Mouse (Mus musculus) left cerebral cortex, adult 8-10 months (tissue): ENCODE measurements around the gene Gbp4. TPM values are rescaled to one million over a fixed set of nuclear protein-coding genes. Genes with fewer than 3 reads are reported as not detected.
"Not testable (repeated sequence)": the region's sequence is repeated elsewhere in the genome, so short reads cannot be mapped to it uniquely, and the experiment has no call there.

Experiments used
- DNase-seq, 2 experiments: peaks; one replicate each; pipeline ENCODE4 v3.0.0; 2022; ENCODE audit warnings: low spot score in 2 of 2
- total RNA-seq, 4 experiments: library from RNA; stranded (reverse); gene quantifications; 2 replicates each; pipeline ENCODE4 v1.2.4; 2022

The Gbp4 gene
- total RNA-seq = 1 to 10 TPM in 3 of 4 experiments, under 1 TPM in 1; 0.86 to 3.2 (median 1.3) TPM

DNA sequence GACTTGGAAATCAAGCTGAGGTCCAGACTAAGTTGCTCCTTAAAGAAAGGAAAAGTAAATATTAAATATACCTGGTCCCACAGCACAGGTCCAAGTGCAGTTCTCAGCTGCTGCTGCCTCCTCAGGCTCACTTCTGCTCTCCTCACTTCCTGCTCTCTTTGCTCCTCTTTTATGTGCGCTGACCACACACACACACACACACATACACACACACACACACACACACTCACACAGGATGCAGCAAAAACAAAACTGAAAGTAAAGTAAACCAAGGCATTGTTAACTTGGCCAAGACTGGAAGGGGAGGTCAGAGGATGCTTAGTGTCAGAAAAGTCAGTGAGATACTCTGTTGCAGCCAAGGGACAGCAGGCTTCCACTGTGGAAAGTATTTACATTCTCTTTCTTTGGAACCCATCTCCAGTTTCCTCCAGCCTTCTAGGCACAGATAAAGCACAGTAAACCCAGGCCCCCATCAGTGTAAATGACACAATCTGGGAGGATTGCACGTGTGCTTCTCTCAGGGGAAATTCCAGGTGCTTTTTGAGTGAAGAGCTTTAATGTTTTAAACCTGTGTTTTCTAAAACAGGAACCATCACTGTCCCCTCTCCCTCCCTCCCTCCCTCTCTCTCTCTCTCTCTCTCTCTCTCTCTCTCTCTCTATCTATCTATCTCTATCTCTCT is at the start of gene Gbp4, which contains the start of the genes Gbp9 and Gbp8:
Gene Gbp4 (minus strand): TSS at position 178 of the 680 bp plus-strand sequence.
Gene Gbp9 (minus strand): TSS at position 131 of the 680 bp plus-strand sequence.
Gene Gbp8 (minus strand): TSS at position 132 of the 680 bp plus-strand sequence.
- DNase-seq = not testable (repeated sequence)

DNA sequence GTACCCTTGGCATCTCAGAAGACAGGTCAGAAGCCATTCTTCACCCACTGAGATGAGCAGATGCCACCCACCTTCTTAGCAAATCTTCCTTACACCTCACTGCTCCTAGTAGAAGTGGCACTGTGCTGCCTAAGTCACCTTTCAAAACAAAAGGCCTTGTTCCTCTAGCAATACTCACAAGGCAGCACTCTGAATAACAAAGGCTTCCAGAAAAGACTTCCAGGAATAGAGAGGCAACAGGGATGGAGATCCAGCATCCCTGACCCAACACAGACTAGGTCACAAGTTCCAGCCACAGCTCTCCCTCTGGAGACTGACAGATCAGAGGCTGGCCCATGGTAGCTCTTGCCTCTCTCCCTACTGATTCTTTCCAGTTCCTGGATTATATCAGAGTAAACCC is 42.1 kb upstream of the Gbp4 start:
- no peak for DNase-seq

DNA sequence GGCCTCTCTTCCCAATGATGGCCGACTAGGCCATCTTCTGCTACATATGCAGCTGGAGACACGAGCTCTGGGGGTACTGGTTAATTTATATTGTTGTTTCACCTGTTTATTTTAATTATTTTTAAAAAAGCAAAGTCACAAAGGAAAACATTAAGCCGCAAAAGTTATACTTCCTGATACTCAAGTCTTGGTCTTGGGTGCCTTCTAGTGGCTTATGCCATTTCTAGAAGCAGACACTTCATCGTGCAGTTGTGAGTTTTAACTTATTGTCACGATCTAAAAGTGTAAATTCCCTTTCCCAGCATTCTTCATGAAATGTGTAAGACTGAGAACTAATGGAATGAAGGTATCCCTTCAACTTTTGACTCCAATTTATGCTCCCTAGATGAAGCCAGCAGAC is 17.2 kb upstream of the Gbp4 start:
- DNase-seq = no peak

DNA sequence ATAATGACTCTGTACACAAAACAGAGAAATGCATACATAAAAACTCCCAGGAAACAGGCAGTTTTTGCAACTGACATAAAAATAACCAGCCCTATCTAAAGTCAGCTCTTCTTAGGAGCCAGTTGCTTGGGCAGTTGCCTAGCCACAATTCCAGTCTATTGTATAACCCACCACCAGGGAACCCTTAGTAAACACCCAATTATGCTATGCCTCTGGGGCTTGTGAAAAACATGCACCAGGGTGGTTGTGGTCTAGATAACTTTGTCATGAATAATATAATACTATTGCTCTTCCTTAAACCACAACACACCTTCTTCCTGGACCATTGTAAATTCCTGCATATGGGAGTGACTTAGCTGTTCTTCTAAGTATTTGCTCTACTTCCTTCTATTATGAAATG is 14.7 kb upstream of the Gbp4 start:
- no peak for DNase-seq

DNA sequence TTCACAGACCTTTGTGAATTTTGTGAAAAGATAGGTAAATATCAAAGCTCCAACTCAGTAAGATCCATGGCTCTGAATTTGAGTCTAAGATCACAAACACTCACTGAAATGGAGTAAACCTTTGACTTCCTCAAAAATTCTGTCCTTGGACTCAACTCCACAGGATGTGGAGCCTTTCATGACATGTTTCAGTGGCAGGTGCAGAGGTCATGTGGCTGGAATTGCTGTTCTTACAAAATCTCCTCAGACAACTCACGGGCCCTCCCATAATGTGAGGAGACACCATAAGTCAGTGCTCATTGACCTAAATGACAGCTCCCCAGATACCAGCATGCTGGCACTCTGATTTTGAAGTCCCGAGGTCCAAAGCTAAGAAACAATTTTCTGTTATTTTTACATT is 8.7 kb upstream of the Gbp4 start:
- not testable (repeated sequence) for DNase-seq

DNA sequence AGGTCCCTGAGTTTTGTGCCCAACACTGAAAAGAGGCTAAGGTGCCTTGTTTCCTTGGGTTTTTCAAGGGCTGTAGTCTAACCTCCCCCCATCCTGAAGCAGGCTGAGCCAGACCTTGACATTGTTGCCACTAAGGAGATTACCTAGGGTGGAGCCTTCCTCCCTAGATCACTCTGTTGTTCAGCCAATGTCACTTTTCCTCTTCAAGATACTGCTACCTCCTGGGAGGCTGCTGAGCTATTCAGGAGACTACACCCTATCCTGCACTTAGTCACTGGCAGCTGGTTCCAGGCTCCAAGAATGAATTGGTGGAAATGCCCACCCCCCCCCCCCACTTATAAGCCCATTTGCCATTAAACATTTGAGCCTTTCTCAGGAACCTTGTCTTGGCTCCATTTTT is 7.1 kb upstream of the Gbp4 start:
- DNase-seq = no peak

DNA sequence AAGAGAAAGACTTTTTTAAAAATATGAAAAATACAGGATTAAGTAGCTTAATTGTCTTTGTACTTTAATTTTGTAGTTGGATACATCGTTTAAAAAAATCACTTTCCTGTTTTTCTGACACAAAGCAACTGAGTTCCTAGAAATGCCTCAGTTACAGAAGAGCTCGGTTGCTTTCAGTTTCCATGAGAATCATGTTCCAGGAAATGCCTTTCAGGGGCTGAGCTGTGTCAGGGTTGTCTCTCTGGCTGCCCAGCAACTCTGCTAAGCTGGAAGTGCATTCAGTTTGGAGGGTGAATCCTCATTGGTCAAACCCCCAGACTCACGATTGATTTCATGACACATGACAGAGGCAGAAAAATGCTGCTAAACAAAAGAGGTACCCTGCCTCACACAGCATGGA is 6.3 kb upstream of the Gbp4 start:
- not testable (repeated sequence) for DNase-seq

DNA sequence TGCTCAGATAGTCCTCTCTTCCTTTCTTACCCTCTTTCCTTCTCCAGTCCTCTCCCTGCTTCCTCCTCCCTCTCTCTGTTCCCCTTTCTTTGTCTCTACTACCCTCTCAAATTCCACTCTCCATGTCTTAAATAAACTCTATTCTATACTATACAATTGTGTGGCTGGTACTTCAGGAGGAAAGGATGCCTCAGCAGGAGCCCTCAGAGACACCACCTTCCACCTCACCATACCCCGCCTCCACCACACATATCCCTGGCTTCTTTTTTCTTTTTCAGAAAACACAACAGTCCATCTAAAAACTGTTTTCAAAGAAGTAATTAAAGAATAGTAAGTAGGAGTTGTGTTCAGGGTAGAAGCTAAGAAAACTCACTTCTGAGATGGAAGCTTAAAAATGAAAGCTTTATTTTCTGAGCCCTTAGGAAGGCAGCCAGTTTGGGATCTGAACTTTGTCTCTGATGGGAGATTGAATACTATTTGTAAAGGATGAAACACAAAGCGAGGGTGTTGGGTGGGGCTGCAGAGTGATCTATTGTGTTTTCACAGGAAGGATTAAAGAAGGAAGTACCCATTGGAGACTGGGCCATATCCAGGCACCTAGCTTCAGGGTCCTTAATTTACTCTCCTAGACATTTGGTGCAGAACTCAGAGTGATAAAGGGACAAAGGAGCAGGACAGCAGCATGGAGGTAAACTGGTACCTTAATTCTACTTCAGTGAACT is 864 bp upstream of the Gbp4 start:
- DNase-seq = not testable (repeated sequence)

DNA sequence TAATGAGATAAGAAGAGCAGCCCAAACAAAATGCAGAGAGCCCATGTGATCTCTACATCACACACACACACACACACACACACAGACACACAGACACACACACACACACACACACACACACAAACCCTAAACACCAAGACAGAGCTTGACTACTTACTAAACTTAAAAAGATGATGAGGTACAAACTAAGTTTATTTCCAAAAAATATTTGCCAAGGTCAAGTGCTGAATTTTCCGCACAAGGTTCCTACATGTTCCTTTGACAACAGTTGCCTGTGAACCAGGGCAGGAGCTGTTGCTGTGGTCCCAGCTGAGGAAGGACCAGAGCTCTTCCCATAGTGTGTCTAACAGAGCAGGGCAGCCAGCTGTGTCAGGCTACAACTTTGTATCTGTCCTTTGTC is 480 bp downstream of the Gbp4 start:
- DNase-seq = no peak

DNA sequence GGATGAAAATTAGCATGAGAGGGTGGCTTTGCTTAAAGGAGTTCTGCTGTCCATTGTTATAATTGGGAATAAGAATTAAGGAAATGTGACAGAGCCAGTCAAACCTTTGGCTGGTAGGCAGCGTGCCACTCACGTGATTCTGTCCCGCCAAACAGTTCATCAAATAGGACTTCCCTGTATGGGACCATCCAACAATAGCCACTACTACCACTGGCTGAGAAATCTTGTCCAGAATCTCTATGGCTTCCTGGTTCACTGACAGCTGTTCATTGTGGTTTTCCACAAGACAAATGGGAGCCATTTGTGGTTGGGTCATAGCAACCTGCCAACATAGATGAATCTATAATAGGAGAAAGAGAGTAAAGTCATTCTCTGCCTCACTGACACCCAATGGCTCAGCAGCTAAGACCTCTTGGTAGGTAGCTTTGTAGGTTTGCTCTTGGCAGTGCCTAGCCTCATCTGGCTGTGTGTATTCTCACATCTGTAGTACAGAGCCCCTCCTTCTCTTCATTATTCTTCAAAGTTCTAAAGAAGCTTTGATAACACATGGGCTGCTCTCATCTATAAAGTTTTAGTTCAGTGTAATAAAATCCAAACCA is 2.6 kb downstream of the Gbp4 start:
- DNase-seq = not testable (repeated sequence)

DNA sequence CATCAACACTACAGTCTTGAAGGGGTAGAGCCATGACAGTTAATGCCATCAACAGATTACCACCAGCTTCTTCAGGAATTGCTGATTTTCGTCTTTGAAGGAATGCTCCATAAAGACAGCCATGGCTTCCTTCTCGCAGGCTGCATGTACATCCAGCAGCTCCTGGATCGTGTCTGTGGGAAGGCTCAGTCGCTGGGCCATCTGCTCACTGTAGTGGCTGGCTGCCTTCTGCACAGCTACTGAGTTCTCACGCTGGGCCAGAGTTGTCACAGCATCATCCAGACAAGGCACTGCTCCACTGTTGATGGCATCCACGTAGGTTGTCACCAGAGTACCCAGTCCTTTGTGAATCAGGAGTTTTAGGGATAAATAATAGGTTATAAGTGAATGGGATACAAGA is 17.7 kb downstream of the Gbp4 start:
- peak in 1 of 2 experiments; percentile 30 for DNase-seq

DNA sequence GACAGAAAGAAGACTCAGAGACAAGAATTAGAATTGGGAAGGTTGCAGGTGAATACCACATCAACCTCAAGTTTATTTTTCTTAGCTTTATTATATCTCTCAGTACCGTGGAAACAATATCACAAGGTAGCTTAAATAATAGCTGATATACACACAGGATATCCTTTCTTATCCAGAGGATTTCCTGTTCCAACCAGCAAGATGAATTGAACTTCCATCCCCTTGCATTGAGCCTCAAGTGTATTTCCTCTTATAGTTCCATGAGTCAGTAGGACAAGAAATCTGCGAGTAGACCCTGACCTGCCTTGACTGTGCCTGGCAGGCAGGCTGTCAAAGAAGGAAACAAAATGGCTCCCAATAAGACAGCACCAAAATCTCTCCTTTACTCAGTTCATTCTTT is 23.6 kb downstream of the Gbp4 start:
- DNase-seq = no peak

DNA sequence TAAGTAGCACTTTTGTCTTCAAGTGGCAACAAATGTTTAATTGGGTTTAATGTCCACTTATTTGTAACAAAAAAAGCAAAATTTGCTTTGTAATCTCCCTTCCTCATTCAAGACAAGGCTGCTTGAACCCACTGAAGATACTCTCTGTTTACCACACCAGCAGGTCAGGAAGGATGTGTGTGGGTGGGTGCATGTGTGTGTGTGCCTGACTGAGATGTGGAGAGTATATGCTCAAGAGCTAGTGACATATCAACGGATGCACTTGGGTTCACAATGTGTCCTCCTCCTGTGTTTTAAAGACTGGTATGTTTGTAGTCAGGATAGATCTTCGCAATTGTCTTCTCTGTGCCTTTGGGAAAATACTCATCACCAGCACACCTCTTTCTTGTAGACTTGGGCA is 24.7 kb downstream of the Gbp4 start:
- no peak for DNase-seq

DNA sequence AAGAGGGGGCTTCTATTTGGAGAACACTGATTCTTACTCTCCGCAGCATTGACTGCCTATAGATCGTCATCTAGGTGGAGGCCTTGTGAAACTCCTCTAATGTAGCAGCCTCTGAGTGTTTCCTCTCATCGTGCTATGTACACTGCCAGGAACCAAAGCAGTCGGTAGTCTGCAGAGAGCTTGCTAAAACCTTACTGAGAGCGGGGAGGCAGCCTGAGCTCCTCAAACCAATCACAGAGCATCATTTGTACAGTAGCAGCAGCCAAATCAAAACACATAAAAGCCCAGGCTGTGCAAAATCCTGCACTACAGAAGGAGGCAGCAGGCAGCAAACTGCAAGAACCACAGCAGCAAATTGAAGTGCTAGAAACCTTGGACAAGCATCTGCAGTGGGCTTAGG is 25.7 kb downstream of the Gbp4 start:
- no peak for DNase-seq

DNA sequence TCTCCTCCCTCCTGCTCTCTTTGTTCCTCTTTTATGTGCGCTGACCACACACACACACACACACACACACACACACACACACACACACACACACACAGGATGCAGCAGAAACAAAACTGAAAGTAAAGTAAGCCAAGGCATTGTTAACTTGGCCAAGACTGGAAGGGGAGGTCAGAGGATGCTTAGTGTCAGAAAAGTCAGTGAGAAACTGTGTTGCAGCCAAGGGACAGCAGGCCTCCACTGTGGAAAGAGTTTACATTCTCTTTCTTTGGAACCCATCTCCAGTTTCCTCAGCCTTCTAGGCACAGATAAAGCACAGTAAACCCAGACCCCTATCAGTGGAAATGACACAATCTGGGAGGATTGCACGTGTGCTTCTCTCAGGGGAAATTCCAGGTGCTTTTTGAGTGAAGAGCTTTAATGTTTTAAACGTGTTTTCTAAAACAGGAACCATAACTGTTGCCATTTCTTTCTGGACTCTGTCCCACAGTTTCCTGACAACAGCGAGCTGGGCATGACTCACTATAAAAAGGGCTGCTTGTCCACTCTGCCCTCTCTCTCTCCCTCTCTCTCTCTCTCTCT is 29.0 kb downstream of the Gbp4 start:
- DNase-seq = peak in 1 of 2 experiments; percentile 9

DNA sequence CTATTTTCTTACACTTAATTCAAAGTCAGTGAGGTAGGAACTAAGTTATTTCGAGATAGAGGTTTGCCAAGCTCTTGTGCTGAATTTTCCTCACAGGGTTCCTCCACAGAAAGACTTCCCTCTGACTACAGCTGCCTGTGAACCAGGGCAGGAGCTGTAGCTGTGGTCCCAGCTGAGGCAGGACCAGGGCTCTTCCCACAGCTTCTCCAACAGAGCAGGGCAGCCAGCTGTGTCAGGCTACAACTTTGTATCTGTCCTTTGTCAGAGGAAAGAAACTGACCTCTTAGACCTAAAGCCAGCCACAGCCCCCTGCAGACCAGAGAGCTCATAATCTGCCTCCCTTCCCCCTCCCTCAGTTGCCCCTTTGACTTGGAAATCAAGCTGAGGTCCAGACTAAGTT is 29.6 kb downstream of the Gbp4 start:
- not testable (repeated sequence) for DNase-seq

DNA sequence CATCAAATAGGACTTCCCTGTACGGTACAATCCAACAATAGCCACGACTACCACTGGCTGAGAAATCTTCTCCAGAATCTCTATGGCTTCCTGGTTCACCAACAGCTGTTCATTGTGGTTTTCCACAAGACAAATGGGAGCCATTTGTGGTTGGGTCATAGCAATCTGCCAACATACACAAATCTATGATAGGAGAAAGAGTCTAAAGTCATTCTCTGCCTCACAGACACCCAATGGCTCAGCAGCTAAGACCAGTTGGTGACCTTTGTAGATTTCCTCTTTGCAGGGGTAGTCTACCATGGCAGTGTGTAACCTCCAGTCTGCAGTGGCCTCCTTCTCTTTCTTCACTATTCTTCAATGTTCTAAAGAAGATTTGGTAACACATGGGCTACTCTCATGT is 33.7 kb downstream of the Gbp4 start:
- DNase-seq = not testable (repeated sequence)

DNA sequence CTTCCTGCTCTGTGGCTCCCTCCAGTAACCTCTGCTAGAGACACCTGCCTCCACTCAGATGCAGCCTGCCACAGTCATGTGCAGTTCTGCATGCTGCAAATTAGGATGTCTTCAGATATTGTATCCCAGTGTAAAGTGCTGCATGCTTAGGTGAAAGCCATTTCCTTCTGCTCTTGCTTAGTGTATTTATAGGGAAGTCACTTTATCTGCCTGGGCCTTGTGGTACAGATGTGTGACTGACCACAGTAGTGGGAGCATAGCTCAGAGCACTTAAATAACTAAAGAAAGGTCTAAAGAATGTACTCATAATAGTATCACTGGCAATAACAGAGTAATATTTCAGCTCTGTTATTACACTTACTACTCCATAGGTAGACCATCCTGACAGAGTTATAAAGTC is 57.5 kb downstream of the Gbp4 start:
- no peak for DNase-seq

DNA sequence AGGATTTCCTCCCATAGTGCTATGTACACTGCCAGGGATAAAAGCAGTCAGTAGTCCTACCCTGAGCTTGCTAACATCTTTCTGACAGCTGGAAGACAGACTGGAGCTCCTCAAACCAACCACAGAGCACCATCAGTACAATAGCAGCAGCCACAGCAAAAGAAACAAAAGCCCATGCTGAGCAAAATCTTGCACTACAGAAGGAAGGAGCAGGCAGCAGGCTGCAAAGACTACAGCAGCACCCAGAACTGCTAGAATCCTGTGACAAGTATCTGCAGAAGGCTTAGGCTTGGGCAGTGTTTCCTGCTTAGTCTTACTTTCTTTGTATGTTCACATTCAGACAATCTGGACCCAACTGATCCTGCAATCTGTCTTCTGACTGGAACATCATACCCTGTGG is 71.0 kb downstream of the Gbp4 start:
- not testable (repeated sequence) for DNase-seq
